Mouse (Mus musculus) embryonic fibroblast, embryonic 13.5 days (primary cell): ENCODE results near the gene Ubald2.

Experiments used
- CTCF ChIP-seq: IDR thresholded peaks from 2 replicates; pipeline ENCODE4 v1.5.1; 2011; ENCODE audit warnings: mild to moderate bottlenecking, control low read depth, low read length, moderate library complexity, borderline replicate concordance; ENCODE audit not compliant: insufficient read depth
- POLR2A ChIP-seq: IDR thresholded peaks from 2 replicates; pipeline ENCODE4 v1.6.1; 2011; ENCODE audit warnings: low read depth, mild to moderate bottlenecking, control low read depth, low read length, moderate library complexity

DNA sequence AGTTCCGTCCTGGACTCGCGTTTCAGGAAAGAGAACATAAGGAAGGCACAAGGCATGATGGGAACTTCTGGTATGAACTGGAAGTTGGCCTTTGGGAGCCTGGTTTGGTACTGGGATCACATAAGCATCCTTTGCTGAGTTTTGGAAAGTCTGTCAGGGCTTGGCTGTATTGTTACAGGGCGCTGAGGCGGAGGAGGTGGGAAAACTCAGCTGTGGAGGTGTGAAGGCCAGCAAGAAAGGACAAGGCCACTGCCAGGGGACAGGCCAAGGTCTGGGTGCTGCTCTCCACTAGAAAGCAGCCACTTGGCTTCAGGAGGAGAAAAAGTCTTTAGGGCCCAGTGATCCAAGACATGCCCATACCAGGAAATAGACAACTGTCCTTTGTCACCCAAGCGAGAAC is 9.4 kb downstream of the Ubald2 start:
- no peak for TF ChIP-seq CTCF
- TF ChIP-seq POLR2A, result no peak
